In the genomic region with DNA sequence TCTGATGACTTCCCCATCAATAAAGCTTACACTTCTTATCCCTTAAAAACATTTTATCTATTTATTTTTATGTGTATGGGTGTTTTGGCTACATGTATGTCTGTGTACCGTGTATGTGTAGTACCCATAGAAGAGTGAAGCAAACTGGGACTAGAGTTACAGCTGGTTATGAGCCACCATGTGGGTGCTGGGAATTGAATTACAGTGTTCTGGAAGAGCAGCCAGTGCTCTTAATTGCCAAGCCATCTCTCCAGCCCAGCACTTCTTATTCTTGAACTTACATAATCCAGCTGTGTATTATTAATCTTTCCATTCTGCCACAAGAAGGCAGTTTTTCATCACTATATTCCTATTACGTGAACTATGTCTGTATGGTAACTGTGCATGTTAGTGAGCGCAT, we compare ENCODE assay signal across 19 mouse cellular contexts.
"Had no signal": no experiment of that assay in that cellular context is flagged by ENCODE, and none has a peak within 500 bp of the region (broad histone marks: within the 10 kb centered on the region; RNA-seq: fewer than 3 reads in every experiment).

No protein-coding gene starts in this region.

- DNase-seq: lung, adult 18-20 months; lung, embryonic 14.5 days; lung, postnatal 10 days; lung, postnatal 4 days; midbrain, embryonic 14.5 days; retina, postnatal 1 day; right cerebral cortex, adult 18-20 months; right cerebral cortex, postnatal 25 days; right cerebral cortex, postnatal 4 days; thymus, adult 2 months; thymus, postnatal 25 days; thymus, postnatal 4 days had no signal

- H3K4me3 ChIP-seq: midbrain, embryonic 10.5 days; midbrain, embryonic 12.5 days; myocyte; neural tube, embryonic 13.5 days; neural tube, embryonic 15.5 days; stomach, embryonic 15.5 days had no signal

- H3K27ac ChIP-seq: midbrain, embryonic 10.5 days; midbrain, embryonic 12.5 days; neural tube, embryonic 13.5 days; neural tube, embryonic 15.5 days; stomach, embryonic 15.5 days had no signal

- ATAC-seq: midbrain, embryonic 16.5 days had no signal
